Mouse (Mus musculus): Measurements from ENCODE around the gene Arrb1.
A peak's percentile ranks its signal among the peaks of the same experiment; 100 is the strongest.
"Not testable (repeated sequence)": the region's sequence is repeated elsewhere in the genome, so short reads cannot be mapped to it uniquely, and the experiment has no call there.

Arrb1 gene

DNA sequence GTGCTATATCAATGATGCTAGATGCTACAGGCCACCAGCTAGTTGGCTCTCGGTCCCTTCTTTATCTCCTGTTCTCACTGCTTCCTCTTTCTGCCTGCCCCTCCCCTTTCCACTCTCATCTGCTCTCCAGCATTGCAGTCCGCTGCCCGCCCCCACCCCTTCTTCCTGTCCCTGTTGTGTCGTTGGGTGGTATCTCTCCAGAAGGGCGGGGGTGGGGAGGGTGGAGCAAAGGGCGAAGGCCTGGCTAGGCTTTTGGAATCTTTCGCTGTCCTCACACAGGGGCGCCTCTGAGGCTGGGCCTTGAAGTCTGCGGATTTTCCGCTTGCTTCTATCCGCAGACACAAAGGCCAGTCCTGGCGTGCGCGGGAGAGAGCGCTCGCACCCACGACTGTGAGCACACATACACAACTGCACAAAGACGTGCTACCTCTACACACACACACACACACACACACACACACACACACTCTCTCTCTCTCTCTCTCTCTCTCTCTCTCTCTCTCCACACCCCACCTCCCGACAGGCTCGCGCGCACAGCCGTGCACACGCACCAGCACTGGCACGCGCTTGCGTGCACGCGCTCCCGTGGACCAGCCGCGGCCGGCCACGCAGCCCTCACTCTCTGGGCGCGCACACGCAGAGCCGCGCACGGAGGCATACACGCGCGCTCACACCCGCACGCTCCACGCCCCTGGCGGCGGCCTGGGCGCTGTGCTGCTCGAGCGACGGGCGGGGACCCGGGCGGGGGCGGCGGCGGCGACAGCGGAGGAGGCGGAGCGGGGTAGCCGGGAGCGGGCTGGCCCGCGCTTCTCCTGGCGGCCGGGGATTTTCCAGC, at the start of gene Arrb1:
Arrb1 (plus strand) TSS at position 566 of the 835 bp plus-strand sequence.
- DNase-seq (ENCODE audit: low spot score): no peak

DNA sequence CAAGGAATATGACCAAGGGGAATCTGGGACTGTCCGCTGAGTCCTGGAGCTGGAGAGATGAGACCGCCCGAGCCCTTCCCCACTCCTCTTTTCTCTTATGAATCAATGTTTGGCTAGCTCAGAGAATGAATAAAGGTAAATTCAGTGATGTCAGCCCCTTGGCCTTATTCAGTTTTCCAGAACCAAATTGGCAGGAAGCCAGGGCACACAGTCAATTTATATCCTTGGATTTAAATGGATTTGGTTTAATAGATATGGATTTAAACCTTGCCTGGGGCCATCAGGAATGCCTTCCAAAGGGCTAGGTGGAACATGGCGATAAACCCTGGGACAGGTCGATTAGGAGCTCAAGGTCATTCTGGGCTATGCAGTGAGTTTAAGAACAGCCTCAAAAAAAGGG, 45.6 kb upstream of the Arrb1 start:
- DNase-seq (ENCODE audit: low spot score): no peak

DNA sequence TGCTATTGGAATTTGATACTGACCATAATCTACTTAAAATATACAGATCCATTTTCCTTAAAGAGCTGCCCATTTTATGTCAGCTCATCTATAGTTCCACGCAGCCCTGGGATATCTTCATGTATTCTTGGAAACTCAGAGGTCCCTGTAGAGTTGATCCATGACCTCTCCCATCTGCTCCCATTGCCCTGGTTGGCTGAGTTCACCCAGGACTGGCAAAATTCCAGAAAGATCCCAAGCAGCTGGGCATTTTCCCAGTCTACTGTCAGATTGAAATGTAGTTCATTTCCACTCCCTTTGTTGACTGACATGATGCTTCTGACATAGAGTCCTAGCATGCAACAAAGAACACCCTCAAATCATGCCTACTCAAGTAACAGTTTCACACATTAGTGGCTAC, 36.1 kb upstream of the Arrb1 start:
- no peak for DNase-seq (ENCODE audit: low spot score)

DNA sequence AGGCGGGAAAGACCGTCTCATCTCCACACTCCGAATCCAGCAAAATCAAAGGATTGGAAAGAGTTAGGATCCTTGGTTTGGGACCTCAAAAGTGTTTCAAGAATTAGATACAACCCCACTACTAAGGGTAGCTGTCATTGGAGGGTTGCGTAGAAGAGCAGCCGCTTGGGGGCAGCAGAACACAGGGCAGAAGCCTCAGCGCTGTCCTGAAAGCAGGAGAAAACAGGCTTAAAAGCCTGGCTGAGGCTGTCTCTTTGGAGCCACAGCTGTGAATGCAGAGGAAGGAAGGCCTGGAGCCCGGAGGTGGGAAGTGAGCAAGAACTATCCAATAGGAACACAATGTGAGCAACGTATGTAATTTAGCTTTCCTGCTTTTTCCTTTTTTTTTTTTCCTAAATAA, 35.1 kb upstream of the Arrb1 start:
- DNase-seq (ENCODE audit: low spot score): peak; percentile 67

DNA sequence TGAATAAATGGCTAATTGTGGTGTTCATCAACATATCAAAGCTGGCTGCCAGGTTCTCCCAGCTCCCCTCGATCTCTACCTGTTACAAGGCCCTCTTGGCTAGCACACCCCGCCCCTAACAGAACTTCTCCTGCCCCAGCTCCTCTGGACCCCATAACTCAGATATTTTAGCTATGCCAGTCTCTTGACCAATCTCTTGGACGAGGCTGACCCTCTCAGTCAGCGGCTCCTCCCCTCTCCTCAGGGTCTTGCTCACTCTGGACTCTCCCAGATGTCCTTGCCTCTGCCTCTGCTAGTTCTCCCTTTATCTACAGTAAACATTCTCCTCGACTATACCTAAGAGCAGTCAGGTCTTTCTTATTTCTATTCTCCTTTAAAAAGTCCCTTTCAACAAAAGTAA, 34.6 kb upstream of the Arrb1 start:
- no peak for DNase-seq (ENCODE audit: low spot score)

DNA sequence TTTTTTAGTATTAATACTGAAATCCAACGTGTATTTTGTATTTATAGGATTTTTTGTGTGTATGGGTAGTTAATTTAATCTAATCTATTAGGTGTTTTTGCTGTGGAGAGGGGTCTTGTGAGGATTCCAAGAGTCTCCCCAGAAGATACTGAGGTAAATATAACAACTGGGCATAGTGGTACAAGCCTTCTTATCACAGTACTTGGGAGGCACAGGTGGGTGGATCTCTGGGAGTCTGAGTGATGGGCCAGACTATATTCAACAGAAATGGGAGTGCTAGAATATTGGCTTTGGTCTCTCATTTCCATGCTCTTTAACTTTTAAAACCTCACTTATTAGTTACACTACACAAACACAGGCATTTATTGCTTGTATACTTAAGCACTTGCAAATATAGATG, 34.1 kb upstream of the Arrb1 start:
- DNase-seq (ENCODE audit: low spot score): no peak

DNA sequence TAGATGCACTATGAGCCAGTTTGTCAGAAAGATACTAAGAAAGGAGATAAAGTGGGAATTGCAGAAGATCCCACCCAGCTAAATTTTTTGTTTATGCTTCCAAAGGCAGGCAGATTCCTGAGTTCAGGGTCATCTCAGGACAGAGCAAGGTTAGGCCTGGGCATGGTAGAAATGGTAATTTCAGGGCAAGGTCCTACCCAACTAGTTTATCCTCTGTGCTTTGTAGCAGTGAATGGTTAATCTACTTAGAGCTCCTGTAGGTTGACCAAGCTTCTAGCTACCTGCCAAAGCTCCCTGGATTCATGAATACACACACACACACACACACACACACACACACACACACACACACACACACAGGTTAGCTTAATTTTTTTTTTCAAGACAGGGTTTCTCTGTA, 30.7 kb upstream of the Arrb1 start:
- no peak for DNase-seq (ENCODE audit: low spot score)

DNA sequence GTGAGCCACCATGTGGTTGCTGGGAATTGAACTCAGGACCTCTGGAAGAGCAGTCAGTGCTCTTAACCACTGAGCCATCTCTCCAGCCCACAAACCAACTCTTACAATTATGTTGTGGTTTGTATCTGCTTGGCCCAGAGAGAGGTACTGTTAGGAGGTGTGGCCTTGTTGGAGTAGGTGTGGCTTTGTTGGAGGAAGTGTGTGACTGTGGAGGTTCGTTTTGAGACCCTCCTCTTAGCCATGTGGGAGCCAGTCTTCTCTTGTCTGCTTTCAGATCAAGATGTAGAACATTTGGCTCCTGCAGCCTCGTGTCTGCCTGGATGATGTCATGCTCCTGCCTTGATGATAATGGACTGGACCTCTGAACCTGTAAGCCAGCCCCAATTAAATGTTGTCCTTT, 27.1 kb upstream of the Arrb1 start:
- not testable (repeated sequence) for DNase-seq (ENCODE audit: low spot score)

DNA sequence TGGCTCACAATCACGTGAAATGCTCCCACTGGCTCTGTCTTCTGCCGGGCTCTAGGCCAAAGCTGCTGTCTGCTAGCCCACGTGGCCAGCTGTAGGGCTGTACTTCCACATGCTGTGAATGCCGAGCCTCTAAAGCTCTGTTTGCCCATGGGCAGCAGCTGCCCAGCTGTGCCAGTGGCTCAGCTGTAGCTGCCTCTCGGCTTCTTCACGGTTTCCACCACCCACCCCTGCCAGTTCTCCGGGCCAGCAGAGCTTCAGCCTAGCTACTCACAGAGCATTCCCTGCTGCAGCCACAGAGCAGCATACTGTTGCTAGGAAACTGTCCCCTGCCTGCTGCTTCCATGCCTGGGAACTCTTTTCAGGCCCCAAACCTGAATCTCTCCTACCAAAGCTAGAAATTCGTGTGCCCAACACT, 25.2 kb upstream of the Arrb1 start:
- DNase-seq (ENCODE audit: low spot score): peak; percentile 40

DNA sequence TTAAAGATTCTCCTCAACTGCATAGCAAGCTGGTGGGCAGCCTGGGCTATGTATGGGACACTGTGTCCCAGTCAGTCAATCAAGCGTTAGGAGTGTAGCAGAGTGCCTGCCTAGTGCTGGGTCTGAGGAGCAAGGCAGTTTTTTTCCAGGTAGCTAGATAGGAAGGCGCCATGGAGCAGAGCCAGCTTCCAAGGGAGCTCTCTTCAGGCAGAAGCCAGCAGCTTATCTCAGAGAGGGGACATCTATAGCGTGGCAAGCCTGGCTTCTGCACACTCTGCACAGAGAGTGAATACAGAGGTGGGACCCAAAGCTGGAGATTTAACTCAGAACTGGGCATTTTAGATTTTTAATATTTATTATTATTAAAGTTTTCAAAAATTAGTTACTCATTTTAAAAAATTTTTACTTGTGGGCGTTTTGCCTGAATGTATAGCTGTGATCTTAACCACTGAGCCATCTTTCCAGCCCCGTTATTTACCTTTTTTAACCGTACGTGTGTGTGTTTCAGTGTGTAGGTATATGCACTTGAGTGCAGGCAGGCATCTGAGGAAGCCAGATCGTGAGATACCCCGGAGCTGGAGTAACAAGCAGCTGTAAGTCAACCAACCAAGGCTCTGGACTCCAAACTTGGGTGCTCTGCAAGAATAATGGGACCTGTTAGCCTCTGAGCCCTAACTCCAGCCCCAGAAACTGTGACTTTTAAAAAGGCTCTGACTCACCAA, 19.0 kb upstream of the Arrb1 start:
- DNase-seq (ENCODE audit: low spot score): no peak

DNA sequence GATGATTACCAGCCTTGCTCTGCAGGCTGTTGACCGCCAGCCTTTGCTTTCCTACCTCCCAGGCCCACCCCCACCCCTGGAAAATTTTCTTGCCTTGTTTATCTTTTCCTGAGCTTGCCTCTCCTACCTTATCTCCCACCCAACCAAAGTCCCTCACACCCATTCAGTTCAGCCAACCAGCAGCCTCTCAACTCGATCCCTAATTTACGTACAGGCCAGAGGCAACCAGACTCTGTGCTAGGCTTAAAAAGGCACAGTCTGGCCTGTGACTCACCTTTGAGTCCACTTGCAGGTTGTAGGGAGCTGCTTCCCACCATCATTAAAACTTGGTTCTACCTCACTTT, 18.5 kb upstream of the Arrb1 start:
- DNase-seq (ENCODE audit: low spot score): no peak

DNA sequence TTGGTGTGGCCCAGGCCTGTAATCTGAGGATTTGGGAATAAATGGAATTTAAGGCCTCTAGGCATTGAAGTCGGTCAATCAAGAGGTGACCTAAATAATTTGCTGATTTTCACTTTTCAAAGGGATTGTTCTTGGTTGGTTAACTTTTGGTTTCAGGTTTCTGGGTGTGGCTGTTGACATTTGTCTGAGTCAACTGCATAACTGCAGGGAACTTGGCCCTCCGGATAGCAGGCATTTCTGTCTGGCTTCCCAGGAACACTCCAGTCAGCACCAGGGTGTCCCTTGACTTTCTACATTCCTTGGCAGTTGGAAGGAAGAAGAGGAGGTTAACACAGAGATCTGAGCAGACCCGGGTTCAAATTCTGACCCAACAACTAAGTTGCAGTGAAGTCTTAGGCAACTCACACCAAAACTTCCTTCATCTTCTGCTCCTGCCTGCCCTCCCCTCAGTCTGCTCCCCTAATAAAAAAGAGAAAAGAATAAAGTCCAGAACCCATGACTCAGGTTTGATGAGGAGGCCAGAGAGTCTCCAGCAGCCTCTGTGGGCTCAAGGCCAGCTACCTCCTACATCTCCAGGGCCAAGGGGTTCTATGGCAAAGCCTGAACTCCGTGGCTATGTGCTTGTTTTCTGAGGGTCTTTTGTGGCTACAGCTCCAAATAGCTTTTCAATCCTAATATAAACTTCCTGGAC, 16.2 kb upstream of the Arrb1 start:
- no peak for DNase-seq (ENCODE audit: low spot score)

DNA sequence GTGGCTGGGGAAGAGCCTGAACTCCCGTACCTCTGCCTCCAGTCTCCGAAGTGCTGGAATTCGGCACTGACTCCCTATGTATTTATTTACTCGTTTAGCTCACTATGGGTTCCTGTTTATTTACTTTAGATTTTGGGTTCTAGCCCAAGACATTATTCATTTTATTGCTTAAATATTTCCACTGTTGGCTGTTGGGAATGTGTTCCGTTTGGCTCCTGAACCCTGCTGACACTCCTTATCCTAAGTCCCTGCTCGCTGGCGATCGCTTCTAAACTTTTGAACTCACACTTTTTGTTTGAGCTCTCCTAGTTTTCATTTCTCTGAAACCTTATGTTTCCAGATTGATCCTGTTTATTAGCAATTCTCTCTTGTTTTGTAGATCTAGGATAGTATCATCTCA, 12.1 kb upstream of the Arrb1 start:
- DNase-seq (ENCODE audit: low spot score): no peak

DNA sequence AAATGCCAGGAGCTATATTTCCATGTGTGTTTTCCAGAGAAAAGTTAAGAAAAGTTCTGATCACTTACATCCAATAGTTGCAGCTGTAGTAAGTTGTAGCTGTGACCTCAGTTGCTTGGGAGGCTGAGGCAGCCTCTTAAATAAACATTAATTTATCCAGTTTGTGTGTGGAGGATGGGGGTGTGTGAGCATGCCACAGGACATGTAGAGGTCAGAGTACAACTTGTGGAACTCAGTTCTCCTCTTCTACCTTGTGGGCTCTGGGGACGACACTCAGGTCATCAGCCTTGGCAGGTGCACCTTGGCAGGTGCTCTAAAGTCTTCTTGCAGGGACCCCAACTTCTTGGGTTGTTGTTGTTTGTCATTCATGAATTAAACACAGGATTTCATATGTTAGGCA, 11.4 kb upstream of the Arrb1 start:
- no peak for DNase-seq (ENCODE audit: low spot score)

DNA sequence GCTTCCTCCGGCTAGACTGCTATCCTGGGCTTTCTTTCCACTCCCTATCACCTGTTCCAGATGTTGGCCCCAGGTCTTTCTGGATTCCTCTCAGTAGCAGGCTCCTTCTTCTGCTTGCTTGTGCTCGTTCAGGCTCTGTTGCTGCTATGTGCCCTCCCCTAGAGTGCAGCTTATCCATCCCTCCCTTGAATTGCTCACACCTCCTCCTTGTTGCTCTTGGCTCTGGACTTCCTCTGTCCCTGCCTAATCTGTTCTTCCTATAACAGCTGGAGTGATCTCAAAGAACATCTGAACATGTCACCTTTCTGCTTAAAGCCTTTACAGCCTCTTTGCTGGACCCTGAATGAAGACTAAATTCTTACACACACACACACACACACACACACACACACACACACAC, 6.7 kb upstream of the Arrb1 start:
- DNase-seq (ENCODE audit: low spot score): no peak

DNA sequence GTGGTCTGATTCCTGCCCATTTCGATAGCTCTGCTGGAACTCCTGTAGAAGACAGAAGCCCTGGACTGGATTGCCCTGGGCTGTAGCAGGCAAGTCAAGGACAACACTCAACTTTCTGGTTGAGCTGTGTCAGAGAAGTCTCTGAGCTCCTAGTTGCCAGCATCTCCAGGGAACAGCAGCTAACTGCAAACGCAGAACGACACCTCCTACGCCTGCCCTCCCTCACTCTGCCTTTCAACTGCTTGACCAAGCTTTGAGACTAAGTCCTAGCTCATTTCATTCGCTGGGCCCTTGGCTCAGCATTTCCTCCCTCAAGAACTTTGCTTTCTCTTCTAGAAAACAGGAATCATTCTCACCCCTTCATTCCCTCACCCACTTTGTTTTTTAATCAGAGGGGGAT, 5.9 kb upstream of the Arrb1 start:
- no peak for DNase-seq (ENCODE audit: low spot score)

DNA sequence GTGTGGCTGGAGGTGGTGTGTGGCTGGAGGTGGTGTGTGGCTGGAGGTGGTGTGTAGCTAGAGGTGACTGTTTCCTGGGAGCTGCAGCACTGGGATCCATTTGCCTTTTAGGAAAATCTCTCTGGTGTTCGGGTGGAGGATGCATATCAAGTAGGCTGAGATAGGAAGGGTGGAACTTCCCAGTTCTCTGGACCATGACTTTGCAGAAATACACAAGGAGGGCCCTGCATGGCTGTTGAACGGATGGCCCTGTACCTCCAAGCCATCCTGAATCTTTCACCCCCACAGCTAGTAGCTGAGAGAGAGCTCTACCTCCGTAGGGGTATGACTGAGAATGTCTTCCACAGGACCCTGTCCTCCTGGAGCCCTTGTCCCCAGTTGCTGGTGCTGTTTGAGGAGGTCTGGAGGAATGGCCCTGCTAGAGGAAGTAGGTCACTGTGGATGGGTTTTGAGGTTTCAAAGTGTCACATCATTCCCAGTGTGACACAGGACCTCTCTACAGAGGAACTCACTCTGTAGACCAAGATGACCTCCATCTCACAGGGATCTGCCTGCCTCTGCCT, 3.8 kb upstream of the Arrb1 start:
- no peak for DNase-seq (ENCODE audit: low spot score)

DNA sequence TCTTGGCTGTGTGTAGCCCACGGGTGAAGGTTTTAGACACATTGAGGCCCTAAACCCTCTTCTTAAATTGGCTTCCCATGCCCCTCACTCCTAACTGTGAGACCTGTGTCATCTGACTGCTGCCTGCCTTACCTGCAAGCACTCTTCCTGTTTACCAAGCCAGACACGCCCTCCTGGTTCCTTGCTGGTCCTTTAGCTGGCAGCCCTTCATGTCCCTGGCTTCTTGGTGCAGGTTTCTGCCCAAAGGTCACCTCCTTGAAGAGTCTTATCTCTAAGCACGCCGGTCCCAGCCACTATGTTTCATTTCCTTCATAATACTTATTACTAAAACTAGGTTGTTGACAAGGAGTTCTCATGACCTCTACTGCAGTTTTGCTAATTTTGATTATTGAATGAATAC, 2.7 kb upstream of the Arrb1 start:
- DNase-seq (ENCODE audit: low spot score): no peak

DNA sequence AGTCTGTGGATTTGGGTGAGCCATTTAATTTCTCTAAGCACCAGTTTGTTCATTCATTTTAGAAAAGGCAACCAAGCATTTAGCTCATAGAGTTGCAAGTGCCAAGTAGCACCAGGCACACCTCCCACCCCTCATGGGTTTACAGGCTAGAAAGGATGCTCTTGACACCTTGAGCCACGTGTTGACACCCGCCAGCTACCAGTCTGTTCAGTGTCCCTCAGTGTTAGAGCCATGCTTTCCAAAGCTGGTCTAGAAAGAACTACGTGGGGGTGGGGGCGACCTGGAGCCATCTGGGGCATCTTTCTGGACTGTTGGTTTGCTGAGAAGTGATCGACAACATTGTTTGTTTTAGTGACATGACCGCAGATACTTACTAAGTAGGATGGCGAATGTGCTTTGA, 1.7 kb upstream of the Arrb1 start:
- DNase-seq (ENCODE audit: low spot score): no peak

DNA sequence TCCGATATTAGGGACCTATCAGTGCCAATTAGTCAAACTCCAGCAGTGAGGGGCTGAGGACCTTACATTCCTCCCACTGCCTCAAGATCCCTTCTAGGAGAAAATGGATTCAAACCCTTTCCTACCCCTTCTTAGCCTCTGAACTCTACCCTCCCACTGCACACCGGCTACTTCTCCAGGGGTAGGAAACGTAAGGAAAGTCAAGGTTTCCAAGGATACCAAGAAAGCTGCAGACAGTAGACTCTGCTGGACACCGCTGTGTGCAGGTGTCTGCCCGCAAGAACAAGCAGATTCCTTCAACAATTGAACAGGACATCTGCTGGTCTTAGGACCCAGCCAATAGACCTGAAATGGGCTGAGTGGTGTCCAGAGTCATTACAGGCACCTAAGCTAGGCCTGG, 765 bp upstream of the Arrb1 start:
- DNase-seq (ENCODE audit: low spot score): no peak

DNA sequence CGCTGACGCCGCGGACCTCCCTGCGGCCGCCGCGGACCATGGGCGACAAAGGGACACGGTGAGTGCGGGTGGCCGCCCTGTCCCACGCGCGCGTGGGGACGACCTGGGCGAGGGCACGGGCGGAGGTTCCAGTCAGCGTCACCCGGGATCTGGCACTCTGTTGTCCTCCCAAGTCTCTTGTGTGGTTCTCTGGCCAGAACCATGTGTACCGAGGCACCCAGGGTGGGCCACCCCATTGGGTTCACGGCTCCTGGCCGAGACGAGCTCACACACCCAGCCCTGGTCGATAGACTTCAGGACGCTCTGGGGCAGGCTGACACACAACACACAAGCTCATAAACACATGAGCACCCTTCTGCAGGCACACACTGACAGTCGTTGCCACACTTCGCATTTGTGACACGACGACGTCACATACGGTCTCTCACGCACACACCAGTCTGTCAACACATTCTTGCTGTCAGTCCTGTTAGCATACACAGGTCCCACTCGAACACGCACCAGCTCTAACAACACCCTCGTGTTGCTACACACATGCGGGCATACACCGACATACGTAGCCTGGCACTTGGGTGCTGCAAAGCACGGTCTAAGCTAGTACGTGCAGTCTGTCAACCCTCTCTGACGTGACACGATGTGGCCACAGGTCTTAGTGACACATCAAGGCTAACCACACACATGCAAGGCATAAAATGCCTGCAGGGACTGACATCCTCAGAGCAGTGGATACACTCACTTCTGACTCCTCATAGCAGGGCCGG, 655 bp downstream of the Arrb1 start:
- no peak for DNase-seq (ENCODE audit: low spot score)

DNA sequence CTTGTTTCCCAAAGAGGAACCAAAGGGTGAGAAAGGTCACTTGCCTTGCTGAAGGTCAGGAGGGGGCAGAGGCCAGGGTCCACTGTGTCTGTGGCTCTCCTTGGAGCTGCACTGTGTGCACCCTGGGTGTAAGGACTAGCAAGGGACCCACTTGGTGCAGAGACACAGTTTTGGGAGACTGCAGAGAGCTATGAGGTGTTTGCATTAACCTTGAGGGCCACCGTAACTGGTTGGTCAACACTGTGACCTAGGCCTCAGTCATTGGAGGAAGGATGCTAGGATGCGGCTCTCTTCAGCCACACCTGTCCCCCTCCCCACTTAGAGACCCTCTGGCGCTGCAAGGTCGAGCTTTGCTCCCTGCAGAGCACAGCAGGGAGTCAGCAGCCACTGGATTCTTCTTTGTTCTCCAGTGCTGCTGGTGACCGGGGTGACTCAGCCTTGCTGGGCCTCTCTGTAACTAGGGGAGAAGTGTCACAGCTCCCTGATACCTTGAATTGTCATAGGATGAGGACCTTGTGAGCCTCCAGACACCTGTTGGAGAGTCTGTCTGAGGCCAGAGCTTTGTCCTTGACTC, 2.0 kb downstream of the Arrb1 start:
- DNase-seq (ENCODE audit: low spot score): no peak
